Mouse (Mus musculus): ENCODE measurements around the gene Gm3604.
"Not testable (repeated sequence)": the region's sequence is repeated elsewhere in the genome, so short reads cannot be mapped to it uniquely, and the experiment has no call there.

Gene Gm3604

GRCm38 (mm10) chr13:62382952-62383351 lies at the start of gene Gm3604:
TSS of gene Gm3604 (minus strand) at chr13:62383177.
- DNase-seq (ENCODE audit: low spot score) = peak; percentile 38

- not testable (repeated sequence) for DNase-seq (ENCODE audit: low spot score)
These were observed 16.2 kb upstream of the Gm3604 start for GRCm38 (mm10) chr13:62399206-62399605.

- not testable (repeated sequence) for DNase-seq (ENCODE audit: low spot score)
These were observed 7.2 kb upstream of the Gm3604 start for GRCm38 (mm10) chr13:62390076-62390620.

GRCm38 (mm10) chr13:62331786-62332185 lies 51.2 kb downstream of the Gm3604 start:
- DNase-seq (ENCODE audit: low spot score) = no peak

- DNase-seq (ENCODE audit: low spot score) = no peak
These were observed 51.6 kb downstream of the Gm3604 start for GRCm38 (mm10) chr13:62331381-62331780.

All from urinary bladder, postnatal 25 days (tissue).